Mouse (Mus musculus): ENCODE data around the gene Gria1.

GRCm38 (mm10) chr11:57062441-57062840 is 51.3 kb downstream of the Gria1 start:
- TF ChIP-seq POLR2A (IDR thresholded peaks at IDR 0.05; ENCODE audit: low read depth, low read length), result no peak
- no peak for TF ChIP-seq CTCF (IDR thresholded peaks at IDR 0.05; ENCODE audit: extremely low read depth, insufficient read depth, insufficient read length, insufficient replicate concordance)
